Mouse (Mus musculus): ENCODE results near the gene Sys1.

DNA sequence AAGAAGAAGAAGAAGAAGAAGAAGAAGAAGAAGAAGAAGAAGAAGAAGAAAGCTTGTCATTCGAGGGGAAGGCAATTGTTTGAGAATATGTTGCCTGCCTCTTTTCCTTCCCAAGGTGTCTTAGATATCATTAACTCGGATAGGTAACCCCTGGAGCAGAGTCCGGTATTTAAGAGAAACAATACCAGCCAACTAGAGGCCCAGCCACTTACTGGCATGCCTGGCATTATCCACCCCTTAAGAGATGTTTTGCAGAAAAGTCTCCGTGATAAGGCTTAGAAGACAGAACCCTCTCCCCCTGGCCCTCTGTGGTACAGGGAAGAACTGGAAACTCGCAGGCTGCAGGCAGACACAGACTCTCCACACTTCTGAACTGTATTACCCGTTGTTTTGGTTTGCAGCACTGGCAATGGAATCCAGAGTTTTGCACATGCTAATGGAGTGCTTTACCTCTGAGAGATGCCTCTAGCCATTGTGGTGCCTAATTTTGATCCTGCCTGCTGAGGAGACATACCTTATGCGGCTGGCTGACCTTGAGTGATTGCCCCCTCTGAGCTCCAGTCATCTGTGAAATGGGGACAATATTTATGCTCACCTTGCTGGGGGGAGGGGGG is 2.8 kb upstream of the Sys1 start:
- TF ChIP-seq MAFK (IDR thresholded peaks at IDR 0.05; ENCODE audit: borderline replicate concordance, low read depth, low read length), result no peak
- TF ChIP-seq TAL1 (IDR thresholded peaks at IDR 0.05; ENCODE audit: low read length), result no peak
- no peak for TF ChIP-seq POLR2AphosphoS5 (IDR thresholded peaks at IDR 0.05; ENCODE audit: borderline replicate concordance, low read depth, low read length)
- no peak for TF ChIP-seq ZNF384 (IDR thresholded peaks at IDR 0.05; ENCODE audit: low read depth, low read length)
- no peak for TF ChIP-seq CTCF (IDR thresholded peaks at IDR 0.05 in 2 of 3, conservative IDR thresholded peaks at IDR 0.05 in 1 of 3; ENCODE audit: control insufficient read depth in 1 of 3, insufficient read depth in 1 of 3, low read depth in 2 of 3, low read length in 3 of 3, poor library complexity in 1 of 3, severe bottlenecking in 1 of 3)
- no peak for TF ChIP-seq MAX (IDR thresholded peaks at IDR 0.05; ENCODE audit: low read length)
- no peak for TF ChIP-seq POLR2AphosphoS2 (IDR thresholded peaks at IDR 0.05; ENCODE audit: low read length)
